Mouse (Mus musculus): ENCODE measurements around the gene Zkscan16.
A peak's percentile ranks its signal among the peaks of the same experiment; 100 is the strongest.

Gene Zkscan16

GRCm38 (mm10) chr4:58999686-59000085, 56.3 kb downstream of the Zkscan16 start:
- DNase-seq (ENCODE audit: low spot score in 2 of 2) = peak; percentile 58 to 81

- DNase-seq (ENCODE audit: low spot score in 2 of 2) = peak in 1 of 2 experiments; percentile 66
These were observed 57.2 kb downstream of the Zkscan16 start for GRCm38 (mm10) chr4:59000614-59001013.

- DNase-seq (ENCODE audit: low spot score in 2 of 2) = peak; percentile 86 to 94
These were observed 59.7 kb downstream of the Zkscan16 start, which contains the start of gene Gm20503 for GRCm38 (mm10) chr4:59002948-59003805. Gene Gm20503 (plus strand): TSS chr4:59003210.

- no peak for DNase-seq (ENCODE audit: low spot score in 2 of 2)
These were observed 60.4 kb downstream of the Zkscan16 start for GRCm38 (mm10) chr4:59003806-59004200.

GRCm38 (mm10) chr4:59006211-59006610, 62.8 kb downstream of the Zkscan16 start:
- DNase-seq (ENCODE audit: low spot score in 2 of 2) = no peak

- no peak for DNase-seq (ENCODE audit: low spot score in 2 of 2)
These were observed 63.6 kb downstream of the Zkscan16 start for GRCm38 (mm10) chr4:59007016-59007415.
